Mouse (Mus musculus) Patski (cell line): Measurements from ENCODE around the gene Zfp553. TPM values are rescaled to one million over a fixed set of nuclear protein-coding genes. Genes with fewer than 3 reads are reported as not detected.

ENCODE experiments used
- ATAC-seq: fragments of 100-300 bp; one replicate; pipeline ENCODE4 v1.8.0; 2021
- CTCF ChIA-PET: fragments of 350-600 bp; sonication (Branson Sonifier 250); formaldehyde crosslinking; loops from one replicate; lab custom pipeline; 2022; ENCODE audit warnings: inconsistent platforms; lab: Charles Lee
- POLR2A ChIA-PET: fragments of 350-600 bp; sonication (Branson Sonifier 250); formaldehyde crosslinking; loops from one replicate; lab custom pipeline; 2022; ENCODE audit warnings: antibody characterized with exemption, inconsistent platforms; lab: Charles Lee
- DNase-seq: peaks from one replicate; pipeline ENCODE4 v3.0.0-alpha.2; 2011; ENCODE audit warnings: low read depth, low spot score
- H3K27me3 ChIP-seq: fragments of 371-371 bp; one replicate; pipeline ENCODE4 v1.5.1; 2021
- CTCF ChIP-seq: fragments of 100-300 bp; IDR thresholded peaks from one replicate; pipeline ENCODE4 v1.5.1; 2021
- in situ Hi-C: fragments of 300-500 bp; cut with MboI; formaldehyde crosslinking; loops from 3 replicates; pipeline ENCODE4 v1.11.1; 2018; ENCODE audit warnings: low pct_unique_long_range_greater_than_20kb, mixed read lengths
- polyA plus RNA-seq: library from polyadenylated mRNA; unstranded; gene quantifications from one replicate; pipeline ENCODE4 v1.2.3, GENCODE M21; 2021

Zfp553 gene
- polyA plus RNA-seq, 1 experiment from 2014 or later: 17.7 TPM

GRCm38 (mm10) chr7:127218670-127219069 is 14.2 kb upstream of the Zfp553 start:
- no peak for TF ChIP-seq CTCF
- in situ Hi-C loops: no loop called here
- ATAC-seq: no peak
- DNase-seq: no peak
- ChIA-PET CTCF (interaction anchor here (1.0 to 3.1 kb wide), 2 partner anchors 9 to 10 kb away, joined by 3 to 18 read pairs; no protein-coding TSS in a partner anchor), POLR2A (interaction anchor here (0.8 to 1.1 kb wide), 2 partner anchors 9 to 12 kb away, joined by 3 read pairs; no protein-coding TSS in a partner anchor)
- H3K27me3 ChIP-seq: no peaks in the 10 kb centered on the region

- ChIA-PET CTCF (interaction anchor here (0.8 kb wide), 1 partner anchor 8 kb away, joined by 3 read pairs; no protein-coding TSS in a partner anchor), POLR2A (interaction anchor here (0.9 kb wide), 1 partner anchor 336 kb away, joined by 4 read pairs; the partner anchor contains the start of gene Taok2)
- in situ Hi-C loops: no loop called here
- TF ChIP-seq CTCF: no peak
- H3K27me3 ChIP-seq: no peaks in the 10 kb centered on the region
- DNase-seq: no peak
- no peak for ATAC-seq
Observed at GRCm38 (mm10) chr7:127220440-127220839, 12.4 kb upstream of the Zfp553 start.

GRCm38 (mm10) chr7:127223106-127223505 is 9.8 kb upstream of the Zfp553 start:
- in situ Hi-C loops: no loop called here
- ChIA-PET POLR2A (no interaction called here), CTCF (interaction anchor here (1.3 kb wide), 1 partner anchor 10 kb away, joined by 5 read pairs; no protein-coding TSS in a partner anchor)
- ATAC-seq (no peak), DNase-seq (no peak)
- no peaks in the 10 kb centered on the region for H3K27me3 ChIP-seq
- no peak for TF ChIP-seq CTCF

GRCm38 (mm10) chr7:127223515-127224478 is 9.1 kb upstream of the Zfp553 start:
- no peak for TF ChIP-seq CTCF
- CTCF ChIA-PET: interaction anchor here (1.3 kb wide), 1 partner anchor 10 kb away, joined by 5 read pairs; no protein-coding TSS in a partner anchor
- no peaks in the 10 kb centered on the region for H3K27me3 ChIP-seq
- in situ Hi-C loops: no loop called here
- ATAC-seq: no peak
- POLR2A ChIA-PET: interaction anchor here (0.7 kb wide), 1 partner anchor 219 kb away, joined by 4 read pairs; no protein-coding TSS in a partner anchor
- no peak for DNase-seq

- no peaks in the 10 kb centered on the region for H3K27me3 ChIP-seq
- TF ChIP-seq CTCF: no peak
- ATAC-seq (no peak), DNase-seq (no peak)
- in situ Hi-C loops: no loop called here
- ChIA-PET POLR2A (interaction anchor here (0.7 kb wide), 1 partner anchor 220 kb away, joined by 4 read pairs; no protein-coding TSS in a partner anchor), CTCF (no interaction called here)
Observed at GRCm38 (mm10) chr7:127224616-127225015, 8.2 kb upstream of the Zfp553 start.

- CTCF ChIA-PET: no interaction called here
- in situ Hi-C loops: no loop called here
Observed at GRCm38 (mm10) chr7:127225147-127225995, 7.5 kb upstream of the Zfp553 start.

GRCm38 (mm10) chr7:127228615-127229303 is 4.1 kb upstream of the Zfp553 start:
- in situ Hi-C loops: no loop called here
- TF ChIP-seq CTCF: peak; percentile 87
- ATAC-seq: peak; percentile 33
- no peak for DNase-seq
- ChIA-PET CTCF (interaction anchor here (0.6 to 5.0 kb wide), 4 partner anchors 9 to 18 kb away, joined by 3 to 27 read pairs (median 13); no protein-coding TSS in a partner anchor), POLR2A (interaction anchor here (0.7 kb wide), 1 partner anchor 18 kb away, joined by 3 read pairs; no protein-coding TSS in a partner anchor)
- H3K27me3 ChIP-seq: no peaks in the 10 kb centered on the region

More at GRCm38 (mm10) chr7:127225147-127225995, 7.5 kb upstream of the Zfp553 start:
- POLR2A ChIA-PET: no interaction called here
- DNase-seq (no peak), ATAC-seq (no peak)
- no peak for TF ChIP-seq CTCF
- no peaks in the 10 kb centered on the region for H3K27me3 ChIP-seq

- no peak for ATAC-seq
- no peaks in the 10 kb centered on the region for H3K27me3 ChIP-seq
- in situ Hi-C loops: no loop called here
- TF ChIP-seq CTCF: no peak
- CTCF ChIA-PET: interaction anchor here (5.0 kb wide), 1 partner anchor 17 kb away, joined by 27 read pairs; no protein-coding TSS in a partner anchor
- POLR2A ChIA-PET: interaction anchor here (0.5 to 1.6 kb wide), 4 partner anchors 9 to 1012 kb away, joined by 3 read pairs; no protein-coding TSS in a partner anchor
- DNase-seq: no peak
Observed at GRCm38 (mm10) chr7:127231376-127231775, 1.5 kb upstream of the Zfp553 start.
